Mouse (Mus musculus) heart, adult 10 weeks (tissue): ENCODE results near the gene Dpagt1. TPM values are rescaled to one million over a fixed set of nuclear protein-coding genes. Genes with fewer than 3 reads are reported as not detected.

ENCODE experiments used
- polyA plus RNA-seq: library from polyadenylated mRNA; stranded (reverse); fragments of 350-450 nt; fragmentation: Illumina TruSeq; extraction: RNeasy Lipid Tissue Mini Kit (QIAGEN cat#74804); gene quantifications from one replicate; pipeline ENCODE4 v1.2.3, GENCODE M21; 2014; ENCODE audit warnings: low read depth, low replicate concordance

Dpagt1 gene
- 17.7 TPM for polyA plus RNA-seq

DNA sequence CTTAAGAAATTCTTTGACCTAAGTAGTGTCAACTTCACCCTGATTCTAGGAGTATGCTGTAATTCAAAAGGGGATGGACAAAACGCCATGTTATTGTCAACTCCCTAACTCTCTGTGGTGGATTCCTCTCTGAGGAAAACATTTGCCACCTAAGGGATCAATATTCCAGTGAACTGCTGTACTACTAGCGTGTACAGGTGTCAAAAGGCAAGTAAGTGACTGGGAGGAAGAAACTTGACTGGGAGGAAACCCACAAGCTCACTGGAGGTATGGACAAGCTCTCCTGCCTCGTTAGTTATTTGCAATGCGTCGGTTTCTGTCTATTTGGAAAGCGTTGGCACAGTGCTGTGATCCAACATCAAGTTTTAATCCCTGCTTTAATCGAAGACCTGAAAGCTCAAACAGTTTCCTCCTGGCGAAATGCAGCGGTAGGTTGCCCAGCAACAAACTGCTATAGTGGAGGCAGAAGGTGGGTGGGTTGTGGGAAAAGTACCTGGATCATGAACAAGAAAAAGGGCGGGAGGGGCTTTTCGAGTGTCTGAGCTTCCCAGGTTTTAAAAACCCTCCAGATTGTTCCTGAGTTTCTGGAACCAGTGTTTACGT is at the start of gene Dpagt1:
Gene Dpagt1, plus strand, starts transcription at position 252 of the 603 bp plus-strand sequence.

DNA sequence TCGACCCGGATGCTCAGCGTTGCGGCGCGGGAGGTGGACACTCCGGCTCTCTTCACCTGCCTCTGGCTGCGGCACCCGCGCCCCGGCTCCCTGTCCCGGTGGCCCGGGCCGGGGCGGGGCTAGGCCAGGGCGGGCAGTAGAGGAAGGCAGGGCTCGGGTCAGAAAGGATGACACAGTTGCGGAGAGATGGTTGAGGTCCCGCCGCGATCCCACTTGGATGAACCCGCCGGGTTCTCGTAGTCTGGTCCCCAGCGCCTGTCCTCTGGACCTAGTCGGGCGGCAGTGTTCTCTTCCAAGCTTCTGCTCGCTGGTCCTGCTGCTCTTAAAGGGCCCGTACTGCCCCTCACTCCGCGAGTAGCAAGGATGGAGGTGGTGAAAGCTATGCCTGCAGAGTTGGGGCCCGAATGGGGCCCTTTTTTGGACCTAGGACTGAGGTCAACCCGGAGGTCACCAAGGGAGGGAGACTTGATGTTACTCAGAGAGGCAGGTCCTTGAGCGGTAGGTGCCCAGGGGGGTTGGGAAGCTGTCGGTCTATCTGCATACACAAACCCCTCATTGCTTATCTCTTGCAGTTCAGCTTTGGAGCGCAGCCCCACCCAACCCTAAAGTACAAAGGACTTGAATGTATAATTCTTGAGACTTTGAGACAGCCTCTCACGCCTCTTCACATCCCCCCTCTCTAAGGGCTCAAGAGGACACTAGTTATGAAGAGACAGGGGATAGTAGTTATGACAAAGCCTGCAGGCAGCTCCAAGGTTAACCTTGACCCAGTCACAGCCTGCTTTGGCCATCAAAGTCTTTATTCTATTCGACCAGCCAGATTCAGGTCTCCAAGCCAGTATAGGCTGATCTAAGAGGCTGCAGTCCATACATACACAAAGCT is 37.5 kb upstream of the Dpagt1 start, which contains the start of gene Abcg4:
Gene Abcg4, minus strand, starts transcription at position 540 of the 883 bp plus-strand sequence.

DNA sequence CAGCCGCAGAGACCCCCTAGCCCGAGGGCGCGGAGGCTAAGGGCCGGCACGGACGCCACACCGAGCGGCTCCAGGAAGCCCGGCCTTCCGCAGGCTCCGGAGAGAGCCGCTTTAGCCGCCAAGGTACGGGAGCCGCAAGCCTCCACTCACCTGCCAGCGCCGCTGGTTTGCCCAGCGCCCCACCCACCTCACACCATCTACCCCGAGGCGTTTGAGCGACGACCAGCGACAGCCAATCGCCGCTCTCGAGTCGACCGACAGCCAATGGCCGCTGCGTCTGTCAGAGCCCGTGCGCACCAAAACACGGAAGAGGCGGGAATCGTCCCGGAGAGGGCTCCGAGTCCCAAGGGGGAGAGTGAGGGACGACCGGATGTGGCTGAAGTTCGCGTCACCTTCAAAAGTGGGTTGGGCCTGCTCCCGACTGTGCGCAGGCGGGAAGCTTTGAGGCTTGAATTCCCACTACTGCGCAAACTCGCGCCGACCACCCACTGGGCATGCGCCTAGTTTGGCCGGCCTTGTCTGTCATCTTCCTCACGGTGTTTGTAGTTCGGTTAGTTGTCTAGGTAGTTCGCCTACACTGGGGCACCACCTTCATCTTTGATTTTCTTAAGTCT is 20.2 kb upstream of the Dpagt1 start, which contains the start of gene Hinfp:
Gene Hinfp, minus strand, starts transcription at position 206 of the 614 bp plus-strand sequence.

DNA sequence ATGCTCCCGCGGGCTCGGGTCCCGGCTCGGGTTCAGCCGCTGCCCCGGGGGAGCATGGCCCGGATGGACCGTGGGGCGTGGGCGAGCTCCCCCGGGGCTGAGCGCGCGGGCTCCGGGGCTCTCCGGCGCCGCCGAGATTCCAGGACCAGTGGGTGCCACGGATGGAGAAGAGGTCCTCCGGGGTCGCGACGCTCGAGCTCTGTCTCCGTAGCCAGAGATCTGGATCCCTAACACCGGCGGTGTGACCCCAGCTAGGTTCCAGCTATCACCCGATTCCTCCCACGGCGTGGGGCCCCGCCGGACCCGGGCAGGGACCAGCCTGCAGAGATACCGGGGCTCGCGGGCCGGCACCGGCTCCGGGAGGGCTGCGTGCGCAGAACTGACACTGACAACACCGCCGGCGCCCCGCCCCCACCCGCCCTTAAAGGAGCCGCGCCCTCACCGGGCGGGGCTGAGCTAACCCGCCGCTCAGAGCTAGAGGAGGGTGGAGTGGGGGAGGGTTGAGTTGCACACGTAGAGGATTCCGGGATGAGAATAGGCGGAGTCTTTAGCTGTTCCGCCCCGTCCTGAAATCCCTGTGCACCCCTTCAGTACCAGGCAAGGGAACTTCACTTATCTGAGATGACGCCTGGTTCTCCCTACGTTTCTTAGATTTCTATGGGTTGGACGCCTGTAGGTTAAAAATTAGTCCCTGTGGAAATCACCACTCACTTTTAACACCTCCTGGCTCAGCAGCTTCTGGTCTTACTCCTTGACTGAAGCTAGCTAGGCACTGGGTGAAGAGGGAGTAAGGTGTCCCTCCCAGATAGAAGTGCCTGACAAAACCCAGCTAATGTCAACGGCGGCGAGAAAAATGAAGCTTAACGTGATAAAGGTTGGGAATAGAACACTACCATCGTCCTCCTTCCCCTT is 5.7 kb upstream of the Dpagt1 start, which contains the start of gene C2cd2l:
Gene C2cd2l, minus strand, starts transcription at position 399 of the 912 bp plus-strand sequence.

DNA sequence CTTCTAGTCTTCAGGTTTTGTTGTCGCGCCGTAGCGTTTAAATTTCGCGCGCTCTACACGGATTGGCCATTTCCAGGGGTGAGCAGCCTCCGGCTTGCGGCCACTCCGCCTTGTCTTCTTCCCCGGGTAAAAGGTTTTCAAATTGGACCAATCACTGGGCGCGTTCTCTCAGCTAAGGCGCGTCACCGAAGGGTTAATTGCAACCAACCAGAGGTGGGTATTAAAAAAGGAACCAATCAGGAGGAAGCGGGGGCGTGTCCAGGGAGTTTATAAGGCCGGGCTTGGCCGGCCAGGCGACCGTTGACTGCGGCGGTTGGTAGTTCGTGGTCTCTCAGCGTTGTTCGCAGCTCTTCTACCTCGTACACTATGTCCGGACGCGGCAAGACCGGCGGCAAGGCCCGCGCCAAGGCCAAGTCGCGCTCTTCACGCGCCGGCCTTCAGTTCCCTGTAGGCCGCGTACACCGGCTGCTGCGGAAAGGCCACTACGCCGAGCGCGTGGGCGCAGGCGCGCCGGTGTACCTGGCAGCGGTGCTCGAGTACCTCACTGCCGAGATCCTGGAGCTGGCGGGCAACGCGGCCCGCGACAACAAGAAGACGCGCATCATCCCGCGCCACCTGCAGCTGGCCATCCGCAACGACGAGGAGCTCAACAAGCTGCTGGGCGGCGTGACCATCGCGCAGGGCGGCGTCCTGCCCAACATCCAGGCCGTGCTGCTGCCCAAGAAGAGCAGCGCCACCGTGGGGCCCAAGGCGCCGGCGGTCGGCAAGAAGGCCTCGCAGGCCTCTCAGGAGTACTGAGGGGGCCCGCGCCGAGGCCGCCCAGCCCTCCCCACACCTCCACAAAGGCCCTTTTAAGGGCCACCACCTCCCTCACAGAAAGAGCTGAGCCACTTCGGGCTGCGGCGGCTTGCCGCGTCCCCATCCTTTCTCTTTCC is 8.8 kb downstream of the Dpagt1 start, which contains the start of gene H2afx:
Gene H2afx, plus strand, starts transcription at position 299 of the 935 bp plus-strand sequence.

DNA sequence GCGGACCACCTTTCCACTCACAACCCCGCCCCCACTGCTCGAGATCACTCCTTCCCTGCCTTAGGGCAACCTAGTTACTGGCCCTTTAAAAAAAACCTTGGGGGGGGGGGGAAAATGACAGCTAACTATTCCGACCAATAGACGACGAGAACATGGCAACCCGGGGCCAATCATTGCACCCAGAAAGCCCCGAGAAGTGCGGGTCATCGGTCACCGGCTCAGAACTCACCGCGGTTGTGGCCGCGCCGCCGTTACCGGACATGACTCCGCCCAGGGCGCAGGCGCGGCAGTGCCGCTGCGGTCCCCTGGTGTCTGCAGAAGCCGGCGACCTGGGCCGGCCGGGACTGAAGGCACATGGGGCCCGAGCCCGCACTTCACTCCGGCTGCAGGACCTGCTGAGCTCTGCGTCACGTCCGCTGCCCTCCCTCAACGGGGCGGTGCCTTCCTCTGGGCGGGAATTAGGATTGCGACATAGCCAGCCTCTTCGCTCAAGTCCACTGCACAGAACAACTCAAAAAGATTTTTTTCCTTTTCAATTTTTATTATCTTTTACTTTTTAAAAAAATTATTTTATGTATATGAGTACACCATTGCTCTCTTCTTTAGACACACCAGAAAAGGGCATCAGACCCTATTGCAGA is 18.1 kb downstream of the Dpagt1 start, which contains the start of gene Hmbs:
Gene Hmbs, minus strand, starts transcription at position 448 of the 641 bp plus-strand sequence.

DNA sequence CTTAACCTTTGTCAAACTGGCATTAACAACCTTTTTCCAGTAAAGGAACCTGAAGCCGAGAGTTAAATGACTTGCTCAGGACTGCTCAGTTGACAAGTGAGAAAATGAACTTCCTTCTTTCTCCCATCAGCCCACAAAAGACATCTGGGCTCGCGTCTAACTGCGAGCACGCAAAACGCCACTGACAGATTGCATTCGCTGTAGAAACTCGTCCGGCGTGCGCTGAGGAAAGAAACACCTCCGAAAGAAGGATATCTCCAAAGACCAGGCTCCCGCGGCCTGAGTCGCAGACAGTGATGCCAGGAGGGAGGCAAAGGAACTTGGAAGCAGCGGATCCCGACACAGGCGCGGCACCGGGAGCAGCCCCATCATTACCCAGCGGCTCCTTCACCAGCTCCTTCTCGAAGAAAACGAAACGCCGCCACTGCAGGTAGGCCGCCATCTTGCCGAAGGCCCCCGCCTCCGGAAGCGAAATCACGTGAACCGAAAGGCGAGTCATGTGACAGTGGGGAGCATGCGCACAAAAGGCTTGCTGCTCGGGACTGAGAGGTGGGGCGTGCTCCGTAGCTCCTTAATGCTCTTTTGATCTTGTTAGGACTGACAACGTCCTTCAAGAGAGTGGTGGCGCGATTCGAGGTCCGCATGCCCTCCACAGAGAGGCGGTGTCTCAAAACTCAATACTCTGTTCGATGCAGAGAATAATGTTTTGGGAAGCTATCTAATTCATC is 35.5 kb downstream of the Dpagt1 start, which contains the start of gene Vps11:
Gene Vps11, minus strand, starts transcription at position 481 of the 728 bp plus-strand sequence.

DNA sequence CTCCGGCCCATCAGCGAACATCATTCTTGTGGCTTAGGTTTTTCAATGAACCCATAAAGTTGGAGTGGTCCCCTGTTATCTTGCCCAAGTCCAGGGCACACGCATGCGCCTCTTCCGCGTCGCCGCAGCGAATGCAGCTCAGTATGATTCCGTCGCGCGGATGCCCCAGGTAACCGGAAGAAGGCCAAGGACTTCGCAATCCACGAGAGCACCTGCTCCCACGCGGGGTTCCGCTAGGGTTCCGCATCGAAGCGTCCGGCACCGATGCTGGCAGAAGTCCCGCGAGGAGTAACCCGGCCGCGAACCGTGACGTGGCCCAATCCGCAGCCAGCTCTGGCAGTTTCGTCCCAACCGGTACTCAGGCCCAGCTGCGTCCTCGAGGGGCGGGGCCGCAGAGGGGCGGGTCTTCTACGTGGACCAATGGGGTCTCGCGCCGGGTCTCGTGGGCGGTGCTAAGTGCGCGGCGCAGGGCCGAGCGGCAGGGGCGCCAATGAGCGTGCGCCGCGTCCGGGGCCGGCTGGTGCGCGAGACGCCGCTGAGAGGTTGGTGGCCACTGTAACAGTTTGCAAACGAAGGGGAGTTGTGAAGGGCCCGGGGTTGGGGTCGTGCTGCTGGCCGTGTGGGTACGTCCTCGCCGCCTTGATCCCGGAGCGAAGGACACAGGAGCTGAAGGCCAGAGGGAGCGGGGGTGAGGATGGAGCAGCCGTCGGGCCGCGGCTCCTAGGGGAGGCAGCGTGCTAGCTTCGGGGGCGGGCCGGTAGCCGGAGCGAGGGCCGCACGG is 53.4 kb downstream of the Dpagt1 start, which contains the start of gene Hyou1:
Gene Hyou1, plus strand, starts transcription at position 437 of the 781 bp plus-strand sequence.

Other genes with a start within 250 kb of the Dpagt1 start
- not detected for gene Mfrp, start 224.3 kb upstream of the Dpagt1 start, polyA plus RNA-seq
- 5.8 TPM for gene C1qtnf5, start 218.8 kb upstream of the Dpagt1 start, polyA plus RNA-seq
- gene Gm49380, start 212.5 kb upstream of the Dpagt1 start, polyA plus RNA-seq, result 0.18 TPM
- 5.6 TPM for gene Rnf26, start 212.5 kb upstream of the Dpagt1 start, polyA plus RNA-seq
- gene Mcam, start 191.6 kb upstream of the Dpagt1 start, polyA plus RNA-seq, result 45.0 TPM
- gene Cbl, start 92.0 kb upstream of the Dpagt1 start, polyA plus RNA-seq, result 9.4 TPM
- gene Ccdc153, start 85.3 kb upstream of the Dpagt1 start, polyA plus RNA-seq, result not detected
- gene Pdzd3, start 74.5 kb upstream of the Dpagt1 start, polyA plus RNA-seq, result 2.5 TPM
- 13.5 TPM for gene Nlrx1, start 57.4 kb upstream of the Dpagt1 start, polyA plus RNA-seq
- 0.47 TPM for gene Abcg4, start 37.4 kb upstream of the Dpagt1 start, polyA plus RNA-seq
- 7.7 TPM for gene Hinfp, start 20.3 kb upstream of the Dpagt1 start, polyA plus RNA-seq
- 16.3 TPM for gene C2cd2l, start 5.7 kb upstream of the Dpagt1 start, polyA plus RNA-seq
- gene H2afx, start 8.7 kb downstream of the Dpagt1 start, polyA plus RNA-seq, result 8.9 TPM
- 44.7 TPM for gene Hmbs, start 18.2 kb downstream of the Dpagt1 start, polyA plus RNA-seq
- gene Vps11, start 35.7 kb downstream of the Dpagt1 start, polyA plus RNA-seq, result 19.6 TPM
- 24.8 TPM for gene Hyou1, start 53.5 kb downstream of the Dpagt1 start, polyA plus RNA-seq
- 25.1 TPM for gene Slc37a4, start 70.8 kb downstream of the Dpagt1 start, polyA plus RNA-seq
- gene Rps25, start 81.1 kb downstream of the Dpagt1 start, polyA plus RNA-seq, result 932 TPM
- gene Trappc4, start 81.6 kb downstream of the Dpagt1 start, polyA plus RNA-seq, result 48.1 TPM
- gene Ccdc84, start 92.5 kb downstream of the Dpagt1 start, polyA plus RNA-seq, result 13.8 TPM
- not detected for gene Foxr1, start 115.1 kb downstream of the Dpagt1 start, polyA plus RNA-seq
- not detected for gene Upk2, start 129.0 kb downstream of the Dpagt1 start, polyA plus RNA-seq
- gene Bcl9l, start 156.8 kb downstream of the Dpagt1 start, polyA plus RNA-seq, result 22.5 TPM
- 0.39 TPM for gene Cxcr5, start 235.9 kb downstream of the Dpagt1 start, polyA plus RNA-seq